Mouse (Mus musculus) MEL (cell line): ENCODE results near the gene Pknox2. TPM values are rescaled to one million over a fixed set of nuclear protein-coding genes. Genes with fewer than 3 reads are reported as not detected.

Source experiments
- DNase-seq: peaks from one replicate; pipeline ENCODE4 v3.0.0; 2011; ENCODE audit warnings: low read depth, low spot score
- H3K27ac ChIP-seq: 2 replicates; pipeline ENCODE4 v1.5.1; 2012; ENCODE audit warnings: low read depth, mild to moderate bottlenecking, control low read depth, low read length, moderate library complexity; ENCODE audit not compliant: control insufficient read depth
- H3K27me3 ChIP-seq, 2 experiments: fragments of 150-350 bp in 1 of 2; sonication (generic) in 1 of 2; 2 replicates each; pipeline ENCODE4 v1.6.1; 2012; ENCODE audit warnings: low read length in 2 of 2, mild to moderate bottlenecking in 2 of 2, improper control_type of control experiment in 1 of 2, moderate library complexity in 1 of 2; ENCODE audit not compliant: insufficient read depth in 2 of 2, control insufficient read depth in 1 of 2
- H3K36me3 ChIP-seq, 2 experiments: 2 replicates each; pipeline ENCODE4 v1.6.1; 2012 to 2014; ENCODE audit warnings: low read length in 2 of 2, improper control_type of control experiment in 1 of 2, inconsistent platforms in 1 of 2, mild to moderate bottlenecking in 1 of 2; ENCODE audit not compliant: insufficient read depth in 2 of 2, control insufficient read depth in 1 of 2
- H3K4me1 ChIP-seq, 2 experiments: fragments of 150-350 bp in 1 of 2; sonication (generic) in 1 of 2; 2 replicates each; pipeline ENCODE4 v1.6.1; 2012; ENCODE audit warnings: low read length in 2 of 2, improper control_type of control experiment in 1 of 2, mild to moderate bottlenecking in 1 of 2; ENCODE audit not compliant: insufficient read depth in 2 of 2, control insufficient read depth in 1 of 2
- H3K4me3 ChIP-seq, 2 experiments: fragments of 150-350 bp in 1 of 2; sonication (generic) in 1 of 2; 2 replicates each; pipeline ENCODE4 v1.5.1; 2012; ENCODE audit warnings: low read depth in 2 of 2, low read length in 2 of 2, mild to moderate bottlenecking in 2 of 2, moderate library complexity in 2 of 2, control low read depth in 1 of 2, improper control_type of control experiment in 1 of 2; ENCODE audit not compliant: control insufficient read depth in 1 of 2, insufficient read depth in 1 of 2
- H3K79me2 ChIP-seq: 2 replicates; pipeline ENCODE4 v1.6.1; 2012; ENCODE audit warnings: mild to moderate bottlenecking, low read length, moderate library complexity; ENCODE audit not compliant: control insufficient read depth, poor library complexity, insufficient read depth
- H3K9ac ChIP-seq: 2 replicates; pipeline ENCODE4 v1.6.1; 2012; ENCODE audit warnings: low read depth, mild to moderate bottlenecking, control low read depth, low read length, moderate library complexity; ENCODE audit not compliant: control insufficient read depth, poor library complexity, severe bottlenecking
- H3K9me3 ChIP-seq: fragments of 150-350 bp; sonication (generic); replicated peaks from 2 replicates; pipeline ENCODE4 v1.6.1; 2012; ENCODE audit warnings: mild to moderate bottlenecking, low read length, improper control_type of control experiment, moderate library complexity; ENCODE audit not compliant: insufficient read depth
- E2F4 ChIP-seq: IDR thresholded peaks from 2 replicates; pipeline ENCODE4 v1.6.1; 2011; ENCODE audit warnings: low read depth, low read length, improper control_type of control experiment, borderline replicate concordance
- ELF1 ChIP-seq: IDR thresholded peaks from 2 replicates; pipeline ENCODE4 v1.6.1; 2014; ENCODE audit warnings: low read depth, mild to moderate bottlenecking, inconsistent platforms, low read length, improper control_type of control experiment, moderate library complexity
- ETS1 ChIP-seq: IDR thresholded peaks from 2 replicates; pipeline ENCODE4 v1.6.1; 2012; ENCODE audit warnings: low read depth, mild to moderate bottlenecking, inconsistent platforms, low read length, improper control_type of control experiment, moderate library complexity
- GABPA ChIP-seq: IDR thresholded peaks from 2 replicates; pipeline ENCODE4 v1.6.1; 2012; ENCODE audit warnings: low read depth, mild to moderate bottlenecking, inconsistent platforms, low read length, improper control_type of control experiment, moderate library complexity
- GATA1 ChIP-seq: IDR thresholded peaks from 2 replicates; pipeline ENCODE4 v1.6.1; 2011; ENCODE audit warnings: low read depth, low read length, improper control_type of control experiment
- KAT2A ChIP-seq: conservative IDR thresholded peaks from 2 replicates; pipeline ENCODE4 v1.6.1; 2012; ENCODE audit warnings: low read depth, low read length, improper control_type of control experiment, inconsistent platforms
- MEF2A ChIP-seq: IDR thresholded peaks from 2 replicates; pipeline ENCODE4 v1.6.1; 2014; ENCODE audit warnings: low read depth, mild to moderate bottlenecking, inconsistent platforms, low read length, improper control_type of control experiment; ENCODE audit not compliant: poor library complexity, insufficient replicate concordance, severe bottlenecking; ENCODE audit errors: extremely low read depth
- MYC ChIP-seq: IDR thresholded peaks from 2 replicates; pipeline ENCODE4 v1.6.1; 2011; ENCODE audit warnings: low read depth, mild to moderate bottlenecking, low read length, improper control_type of control experiment, moderate library complexity
- NELFE ChIP-seq: IDR thresholded peaks from 2 replicates; pipeline ENCODE4 v1.6.1; 2011; ENCODE audit warnings: low read depth, low read length, improper control_type of control experiment
- NRF1 ChIP-seq: IDR thresholded peaks from 2 replicates; pipeline ENCODE4 v1.6.1; 2014; ENCODE audit warnings: low read depth, mild to moderate bottlenecking, inconsistent platforms, low read length, improper control_type of control experiment, moderate library complexity; ENCODE audit not compliant: poor library complexity, insufficient read depth, severe bottlenecking
- POLR2A ChIP-seq, 2 experiments: IDR thresholded peaks; 2 replicates each; pipeline ENCODE4 v1.6.1; 2011 to 2012; ENCODE audit warnings: low read length in 2 of 2, mild to moderate bottlenecking in 2 of 2, control low read depth in 1 of 2, improper control_type of control experiment in 1 of 2, low read depth in 1 of 2, moderate library complexity in 1 of 2; ENCODE audit not compliant: control insufficient read depth in 1 of 2, insufficient read depth in 1 of 2, poor library complexity in 1 of 2
- RAD21 ChIP-seq: IDR thresholded peaks from 2 replicates; pipeline ENCODE4 v1.6.1; 2011; ENCODE audit warnings: mild to moderate bottlenecking, low read depth, low read length, improper control_type of control experiment
- RCOR1 ChIP-seq: IDR thresholded peaks from 2 replicates; pipeline ENCODE4 v1.6.1; 2012; ENCODE audit warnings: low read depth, mild to moderate bottlenecking, inconsistent platforms, low read length, improper control_type of control experiment
- SIN3A ChIP-seq: IDR thresholded peaks from 2 replicates; pipeline ENCODE4 v1.6.1; 2012; ENCODE audit warnings: low read length, improper control_type of control experiment, inconsistent platforms
- TCF12 ChIP-seq: IDR thresholded peaks from 2 replicates; pipeline ENCODE4 v1.6.1; 2014; ENCODE audit warnings: low read depth, mild to moderate bottlenecking, inconsistent platforms, low read length, improper control_type of control experiment, moderate library complexity
- UBTF ChIP-seq: IDR thresholded peaks from 2 replicates; pipeline ENCODE4 v1.6.1; 2012; ENCODE audit warnings: low read depth, mild to moderate bottlenecking, inconsistent platforms, low read length, improper control_type of control experiment, moderate library complexity, borderline replicate concordance; ENCODE audit not compliant: insufficient read depth
- ZC3H11A ChIP-seq: IDR thresholded peaks from 2 replicates; pipeline ENCODE4 v1.6.1; 2012; ENCODE audit warnings: low read depth, mild to moderate bottlenecking, inconsistent platforms, low read length, improper control_type of control experiment
- ZKSCAN1 ChIP-seq: IDR thresholded peaks from 2 replicates; pipeline ENCODE4 v1.6.1; 2012; ENCODE audit warnings: low read depth, mild to moderate bottlenecking, inconsistent platforms, low read length, improper control_type of control experiment, moderate library complexity
- polyA plus RNA-seq, 2 experiments: library from polyadenylated mRNA; stranded (reverse) in 1 of 2; unstranded in 1 of 2; fragments of >175 nt in 1 of 2; fragments of >200 nt in 1 of 2; gene quantifications; 2 replicates each; pipeline versions ENCODE4 v1.2.1 to v1.2.4; 2012; ENCODE audit warnings: low replicate concordance in 2 of 2, low read depth in 1 of 2; ENCODE audit not compliant: insufficient read length in 2 of 2, insufficient read depth in 1 of 2, missing spikeins in 1 of 2
- total RNA-seq: library from RNA; depleted of rRNA; stranded (reverse); fragments of 300-350 nt; gene quantifications from 2 replicates; pipeline ENCODE4 v1.2.3, GENCODE M21; 2012

Gene Pknox2
- total and polyA plus RNA-seq, 3 experiments: not detected

GRCm38 (mm10) chr9:37139514-37139913 lies 7.7 kb downstream of the Pknox2 start:
- peaks cover 0 to 2% of the 10 kb centered on the region in 2 experiments; a peak in 1 of 4 replicates for H3K27me3 ChIP-seq
- no peak overlapping the region for H3K4me3 ChIP-seq
- no peaks in the 10 kb centered on the region for H3K79me2 ChIP-seq
- H3K36me3 ChIP-seq: no peaks in the 10 kb centered on the region
- TF ChIP-seq KAT2A: no peak
- no peak for TF ChIP-seq RCOR1
- no peak for TF ChIP-seq NELFE
- no peak for TF ChIP-seq MYC
- no peak for TF ChIP-seq MEF2A
- no peak for TF ChIP-seq SIN3A
- no peak for TF ChIP-seq ETS1
- TF ChIP-seq E2F4: no peak
- no peak for TF ChIP-seq GATA1
- no peak for TF ChIP-seq POLR2A (IDR thresholded peaks at IDR 0.05; ENCODE audit: control insufficient read depth in 1 of 2, insufficient read depth in 1 of 2, low read depth in 1 of 2, low read length in 2 of 2, poor library complexity in 1 of 2)
- TF ChIP-seq ZKSCAN1: no peak
- TF ChIP-seq RAD21: no peak
- TF ChIP-seq NRF1: no peak
- TF ChIP-seq TCF12: no peak
- TF ChIP-seq GABPA: no peak
- no peak for TF ChIP-seq UBTF
- no peak for TF ChIP-seq ZC3H11A
- TF ChIP-seq ELF1: no peak
- H3K9me3 ChIP-seq: no peaks in the 10 kb centered on the region
- no peaks in the 10 kb centered on the region for H3K4me1 ChIP-seq
- H3K9ac ChIP-seq: no peak overlapping the region
- DNase-seq: no peak
- no peak overlapping the region for H3K27ac ChIP-seq

DNA sequence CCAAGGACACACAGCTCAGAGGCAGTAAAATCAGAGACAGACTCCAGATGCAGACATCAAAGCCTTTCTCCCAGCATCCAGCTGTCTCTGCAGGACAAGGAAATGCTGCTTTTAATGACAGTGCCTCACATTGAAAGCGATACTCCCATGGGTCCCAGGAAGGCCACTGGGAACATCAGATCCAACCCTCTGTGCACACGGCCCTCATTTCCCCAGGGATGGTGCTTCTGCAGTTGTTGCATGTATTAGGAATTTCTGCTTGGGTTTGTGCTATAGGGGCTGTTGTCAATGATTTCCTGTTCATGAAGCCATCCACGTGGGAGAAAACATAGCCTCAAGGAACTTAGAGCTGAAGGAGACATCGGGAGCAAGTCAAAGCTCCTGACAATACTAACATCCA lies 8.3 kb downstream of the Pknox2 start:
- Histone ChIP-seq H3K9ac (no peak overlapping the region), H3K27me3 (peaks cover 0 to 2% of the 10 kb centered on the region in 2 experiments; a peak in 1 of 4 replicates), H3K4me1 (no peaks in the 10 kb centered on the region), H3K4me3 (no peak overlapping the region), H3K27ac (no peak overlapping the region), H3K36me3 (no peaks in the 10 kb centered on the region), H3K79me2 (no peaks in the 10 kb centered on the region)
- no peak for TF ChIP-seq NRF1
- TF ChIP-seq, all 39 proteins: peak for 0
- H3K9me3 ChIP-seq: no peaks in the 10 kb centered on the region
- DNase-seq: no peak
